Mouse (Mus musculus) MEL (cell line): ENCODE measurements around the gene Med12l. TPM values are rescaled to one million over a fixed set of nuclear protein-coding genes. Genes with fewer than 3 reads are reported as not detected.

ENCODE experiments used
- DNase-seq: peaks from one replicate; pipeline ENCODE4 v3.0.0; 2011; ENCODE audit warnings: low read depth, low spot score
- H3K27ac ChIP-seq: 2 replicates; pipeline ENCODE4 v1.5.1; 2012; ENCODE audit warnings: low read depth, mild to moderate bottlenecking, control low read depth, low read length, moderate library complexity; ENCODE audit not compliant: control insufficient read depth
- H3K27me3 ChIP-seq, 2 experiments: fragments of 150-350 bp in 1 of 2; sonication (generic) in 1 of 2; 2 replicates each; pipeline ENCODE4 v1.6.1; 2012; ENCODE audit warnings: low read length in 2 of 2, mild to moderate bottlenecking in 2 of 2, improper control_type of control experiment in 1 of 2, moderate library complexity in 1 of 2; ENCODE audit not compliant: insufficient read depth in 2 of 2, control insufficient read depth in 1 of 2
- H3K36me3 ChIP-seq, 2 experiments: 2 replicates each; pipeline ENCODE4 v1.6.1; 2012 to 2014; ENCODE audit warnings: low read length in 2 of 2, improper control_type of control experiment in 1 of 2, inconsistent platforms in 1 of 2, mild to moderate bottlenecking in 1 of 2; ENCODE audit not compliant: insufficient read depth in 2 of 2, control insufficient read depth in 1 of 2
- H3K4me1 ChIP-seq, 2 experiments: fragments of 150-350 bp in 1 of 2; sonication (generic) in 1 of 2; 2 replicates each; pipeline ENCODE4 v1.6.1; 2012; ENCODE audit warnings: low read length in 2 of 2, improper control_type of control experiment in 1 of 2, mild to moderate bottlenecking in 1 of 2; ENCODE audit not compliant: insufficient read depth in 2 of 2, control insufficient read depth in 1 of 2
- H3K4me3 ChIP-seq, 2 experiments: fragments of 150-350 bp in 1 of 2; sonication (generic) in 1 of 2; 2 replicates each; pipeline ENCODE4 v1.5.1; 2012; ENCODE audit warnings: low read depth in 2 of 2, low read length in 2 of 2, mild to moderate bottlenecking in 2 of 2, moderate library complexity in 2 of 2, control low read depth in 1 of 2, improper control_type of control experiment in 1 of 2; ENCODE audit not compliant: control insufficient read depth in 1 of 2, insufficient read depth in 1 of 2
- H3K79me2 ChIP-seq: 2 replicates; pipeline ENCODE4 v1.6.1; 2012; ENCODE audit warnings: mild to moderate bottlenecking, low read length, moderate library complexity; ENCODE audit not compliant: control insufficient read depth, poor library complexity, insufficient read depth
- H3K9ac ChIP-seq: 2 replicates; pipeline ENCODE4 v1.6.1; 2012; ENCODE audit warnings: low read depth, mild to moderate bottlenecking, control low read depth, low read length, moderate library complexity; ENCODE audit not compliant: control insufficient read depth, poor library complexity, severe bottlenecking
- H3K9me3 ChIP-seq: fragments of 150-350 bp; sonication (generic); replicated peaks from 2 replicates; pipeline ENCODE4 v1.6.1; 2012; ENCODE audit warnings: mild to moderate bottlenecking, low read length, improper control_type of control experiment, moderate library complexity; ENCODE audit not compliant: insufficient read depth
- EP300 ChIP-seq, 2 experiments: IDR thresholded peaks; 2 replicates each; pipeline ENCODE4 v1.6.1; 2011; ENCODE audit warnings: improper control_type of control experiment in 2 of 2, low read length in 2 of 2, low read depth in 1 of 2, mild to moderate bottlenecking in 1 of 2
- GATA1 ChIP-seq: IDR thresholded peaks from 2 replicates; pipeline ENCODE4 v1.6.1; 2011; ENCODE audit warnings: low read depth, low read length, improper control_type of control experiment
- KAT2A ChIP-seq: conservative IDR thresholded peaks from 2 replicates; pipeline ENCODE4 v1.6.1; 2012; ENCODE audit warnings: low read depth, low read length, improper control_type of control experiment, inconsistent platforms
- MAFK ChIP-seq: IDR thresholded peaks from 2 replicates; pipeline ENCODE4 v1.6.1; 2011; ENCODE audit warnings: low read depth, mild to moderate bottlenecking, low read length, improper control_type of control experiment, borderline replicate concordance
- MAZ ChIP-seq: IDR thresholded peaks from 2 replicates; pipeline ENCODE4 v1.6.1; 2012; ENCODE audit warnings: low read depth, mild to moderate bottlenecking, inconsistent platforms, low read length, improper control_type of control experiment
- RCOR1 ChIP-seq: IDR thresholded peaks from 2 replicates; pipeline ENCODE4 v1.6.1; 2012; ENCODE audit warnings: low read depth, mild to moderate bottlenecking, inconsistent platforms, low read length, improper control_type of control experiment
- SIN3A ChIP-seq: IDR thresholded peaks from 2 replicates; pipeline ENCODE4 v1.6.1; 2012; ENCODE audit warnings: low read length, improper control_type of control experiment, inconsistent platforms
- SMC3 ChIP-seq: IDR thresholded peaks from 2 replicates; pipeline ENCODE4 v1.6.1; 2011; ENCODE audit warnings: low read depth, low read length, improper control_type of control experiment
- TBP ChIP-seq: IDR thresholded peaks from 2 replicates; pipeline ENCODE4 v1.8.0; 2011; ENCODE audit warnings: low read depth, low read length, improper control_type of control experiment
- TCF12 ChIP-seq: IDR thresholded peaks from 2 replicates; pipeline ENCODE4 v1.6.1; 2014; ENCODE audit warnings: low read depth, mild to moderate bottlenecking, inconsistent platforms, low read length, improper control_type of control experiment, moderate library complexity
- USF2 ChIP-seq, 2 experiments: IDR thresholded peaks; 2 replicates each; pipeline ENCODE4 v1.6.1; 2011 to 2012; ENCODE audit warnings: improper control_type of control experiment in 2 of 2, low read length in 2 of 2, borderline replicate concordance in 1 of 2, inconsistent platforms in 1 of 2, low read depth in 1 of 2, mild to moderate bottlenecking in 1 of 2; ENCODE audit not compliant: insufficient read depth in 1 of 2
- ZMIZ1 ChIP-seq: IDR thresholded peaks from 2 replicates; pipeline ENCODE4 v1.6.1; 2012; ENCODE audit warnings: low read depth, mild to moderate bottlenecking, inconsistent platforms, low read length, improper control_type of control experiment, moderate library complexity
- ZNF384 ChIP-seq: IDR thresholded peaks from 2 replicates; pipeline ENCODE4 v1.6.1; 2012; ENCODE audit warnings: low read depth, mild to moderate bottlenecking, inconsistent platforms, low read length, improper control_type of control experiment
- polyA plus RNA-seq, 2 experiments: library from polyadenylated mRNA; stranded (reverse) in 1 of 2; unstranded in 1 of 2; fragments of >175 nt in 1 of 2; fragments of >200 nt in 1 of 2; gene quantifications; 2 replicates each; pipeline versions ENCODE4 v1.2.1 to v1.2.4; 2012; ENCODE audit warnings: low replicate concordance in 2 of 2, low read depth in 1 of 2; ENCODE audit not compliant: insufficient read length in 2 of 2, insufficient read depth in 1 of 2, missing spikeins in 1 of 2
- total RNA-seq: library from RNA; depleted of rRNA; stranded (reverse); fragments of 300-350 nt; gene quantifications from 2 replicates; pipeline ENCODE4 v1.2.3, GENCODE M21; 2012

Med12l gene
- total and polyA plus RNA-seq, 3 experiments: 0.03 TPM; not detected in 2

DNA sequence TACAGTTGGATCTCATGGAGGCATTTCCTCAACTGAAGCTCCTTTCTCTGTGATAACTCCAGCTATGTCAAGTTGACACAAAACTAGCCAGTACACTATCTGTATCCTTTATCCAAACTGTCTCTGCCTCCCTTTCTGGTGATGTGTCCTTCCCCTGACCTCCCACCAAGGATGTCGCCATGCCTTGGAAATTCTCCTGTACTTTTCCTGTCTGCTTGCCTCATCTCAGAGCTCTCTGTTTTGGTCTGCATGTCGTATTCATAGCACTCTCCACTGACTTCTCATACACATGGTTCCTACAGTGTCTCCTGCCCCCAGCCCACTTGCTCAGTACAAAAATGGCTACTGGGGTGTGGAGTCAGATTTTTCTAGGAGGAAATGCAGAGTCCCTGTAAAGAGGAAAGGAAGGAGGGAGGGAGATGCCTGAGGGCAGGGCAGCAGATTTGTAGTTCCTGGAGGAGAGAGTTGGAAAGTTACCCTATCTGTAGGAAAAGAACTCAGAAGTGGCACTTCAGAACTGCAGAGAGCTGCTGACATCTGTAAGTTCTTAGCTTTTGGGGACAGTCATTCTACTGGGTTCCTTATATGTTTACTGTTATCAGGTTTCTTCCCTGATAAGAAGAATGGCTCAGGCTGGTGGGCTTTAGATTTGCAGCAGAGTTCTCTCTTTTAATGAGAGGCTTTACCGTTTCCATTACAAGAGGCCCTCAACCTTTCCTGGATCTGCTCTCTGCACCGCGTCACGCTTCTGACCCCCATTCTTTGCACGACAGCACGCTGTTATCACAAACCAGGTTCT, 136.1 kb downstream of the Med12l start:
- no peak overlapping the region for H3K27ac ChIP-seq
- no peaks in the 10 kb centered on the region for H3K9me3 ChIP-seq
- no peaks in the 10 kb centered on the region for H3K27me3 ChIP-seq
- no peaks in the 10 kb centered on the region for H3K79me2 ChIP-seq
- no peak overlapping the region for H3K4me3 ChIP-seq
- H3K4me1 ChIP-seq: peaks cover 0 to 8% of the 10 kb centered on the region in 2 experiments; a peak in 2 of 4 replicates
- H3K36me3 ChIP-seq: peaks cover 0 to 12% of the 10 kb centered on the region in 2 experiments; a peak in 2 of 4 replicates
- no peak for DNase-seq
- H3K9ac ChIP-seq: no peak overlapping the region
- TF ChIP-seq USF2 (IDR thresholded peaks at IDR 0.05; ENCODE audit: borderline replicate concordance in 1 of 2, insufficient read depth in 1 of 2, low read depth in 1 of 2, low read length in 2 of 2): no peak
- TF ChIP-seq KAT2A: no peak
- no peak for TF ChIP-seq SIN3A
- TF ChIP-seq GATA1: peak; percentile 81
- TF ChIP-seq MAFK: no peak
- peak; percentile 51; the same call in 1 of the 2 replicates for TF ChIP-seq RCOR1
- TF ChIP-seq ZNF384: no peak
- TF ChIP-seq ZMIZ1: no peak
- no peak for TF ChIP-seq TBP
- no peak for TF ChIP-seq MAZ
- TF ChIP-seq TCF12: peak; percentile 24; the same call in 1 of the 2 replicates
- TF ChIP-seq EP300 (IDR thresholded peaks at IDR 0.05; ENCODE audit: low read depth in 1 of 2, low read length in 2 of 2): peak; percentile 14 to 50; a peak in 1 of 4 replicates

DNA sequence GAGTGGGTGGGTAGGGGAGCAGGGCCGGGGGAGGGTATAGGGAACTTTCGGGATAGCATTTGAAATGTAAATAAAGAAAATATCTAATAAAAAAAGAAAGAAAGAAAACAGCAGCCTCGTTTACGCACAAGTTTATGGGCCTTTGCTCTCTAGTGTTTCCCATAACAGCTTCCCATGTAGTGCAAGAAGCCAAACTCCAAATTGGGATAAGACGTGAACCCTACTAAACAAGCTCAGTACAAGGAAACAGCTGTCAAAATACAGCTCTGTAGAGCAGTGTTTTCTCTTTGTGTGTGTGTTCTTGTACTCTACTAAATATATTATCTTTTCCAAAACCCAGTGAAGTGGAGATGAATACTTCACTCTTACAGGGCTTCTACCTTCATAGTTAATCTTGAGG, 139.6 kb downstream of the Med12l start:
- Histone ChIP-seq H3K4me1 (peaks cover 4 to 13% of the 10 kb centered on the region in 2 experiments), H3K9me3 (no peaks in the 10 kb centered on the region), H3K36me3 (peaks cover 0 to 21% of the 10 kb centered on the region in 2 experiments; a peak in 2 of 4 replicates), H3K4me3 (no peak overlapping the region), H3K9ac (no peak overlapping the region), H3K27me3 (no peaks in the 10 kb centered on the region; a peak in 1 of 4 replicates), H3K79me2 (no peaks in the 10 kb centered on the region), H3K27ac (no peak overlapping the region)
- TF ChIP-seq SMC3: no peak
- peak; percentile 36; the same call in 1 of the 2 replicates for TF ChIP-seq GATA1
- no peak for TF ChIP-seq TCF12
- no peak for DNase-seq
